Mouse (Mus musculus): ENCODE measurements around the gene Doc2a. TPM values are rescaled to one million over a fixed set of nuclear protein-coding genes. Genes with fewer than 3 reads are reported as not detected.

Doc2a gene
- polyA plus RNA-seq, 1 experiment from 2014 or later = 5.6 TPM

- Histone ChIP-seq H3K9ac (ENCODE audit: low read length) (no peak overlapping the region), H3K27me3 (ENCODE audit: control insufficient read depth, insufficient read depth, low read length) (peaks cover 11% of the 10 kb centered on the region), H3K4me2 (ENCODE audit: low read depth) (no peak overlapping the region), H3K4me1 (ENCODE audit: control insufficient read depth, insufficient read depth, low read length) (peaks cover 3% of the 10 kb centered on the region), H3K36me3 (ENCODE audit: control insufficient read depth, insufficient read depth, low read length) (peaks cover 14% of the 10 kb centered on the region), H3K27ac (ENCODE audit: low read depth, low read length) (no peak overlapping the region), H3K9me3 (ENCODE audit: control insufficient read depth, low read length) (no peaks in the 10 kb centered on the region), H3K4me3 (ENCODE audit: low read depth, low read length) (no peak overlapping the region)
- ATAC-seq (ENCODE audit: insufficient read depth, low FRiP score, low TSS enrichment) (no peak), DNase-seq (ENCODE audit: low spot score) (no peak)
- 88% methylated on average over 5 of the region's 5 CpGs for WGBS
Measured at GRCm38 (mm10) chr7:126853454-126853853, 6.2 kb downstream of the Doc2a start.

- Histone ChIP-seq H3K27ac (ENCODE audit: low read depth, low read length) (no peak overlapping the region), H3K36me3 (ENCODE audit: control insufficient read depth, insufficient read depth, low read length) (peaks cover 17% of the 10 kb centered on the region), H3K27me3 (ENCODE audit: control insufficient read depth, insufficient read depth, low read length) (no peaks in the 10 kb centered on the region), H3K4me3 (ENCODE audit: low read depth, low read length) (no peak overlapping the region), H3K4me1 (ENCODE audit: control insufficient read depth, insufficient read depth, low read length) (no peaks in the 10 kb centered on the region; the same call in 1 of the 2 replicates), H3K9ac (ENCODE audit: low read length) (no peak overlapping the region), H3K9me3 (ENCODE audit: control insufficient read depth, low read length) (no peaks in the 10 kb centered on the region), H3K4me2 (ENCODE audit: low read depth) (no peak overlapping the region)
- ATAC-seq (ENCODE audit: insufficient read depth, low FRiP score, low TSS enrichment) (no peak), DNase-seq (ENCODE audit: low spot score) (no peak)
- 85% methylated on average over 3 of the region's 3 CpGs for WGBS
Measured at GRCm38 (mm10) chr7:126855641-126856040, 8.4 kb downstream of the Doc2a start.

- peaks cover 15% of the 10 kb centered on the region for H3K36me3 ChIP-seq (ENCODE audit: control insufficient read depth, insufficient read depth, low read length)
- H3K4me1 ChIP-seq (ENCODE audit: control insufficient read depth, insufficient read depth, low read length) = peaks cover 4% of the 10 kb centered on the region; the same call in 1 of the 2 replicates
- no peak for DNase-seq (ENCODE audit: low spot score)
- H3K4me3 ChIP-seq (ENCODE audit: low read depth, low read length) = no peak overlapping the region
- no peaks in the 10 kb centered on the region for H3K9me3 ChIP-seq (ENCODE audit: control insufficient read depth, low read length)
- no peak overlapping the region for H3K4me2 ChIP-seq (ENCODE audit: low read depth)
- no peak for ATAC-seq (ENCODE audit: insufficient read depth, low FRiP score, low TSS enrichment)
- WGBS = 68% methylated on average over 9 of the region's 9 CpGs
- H3K9ac ChIP-seq (ENCODE audit: low read length) = no peak overlapping the region
- no peaks in the 10 kb centered on the region for H3K27me3 ChIP-seq (ENCODE audit: control insufficient read depth, insufficient read depth, low read length)
- H3K27ac ChIP-seq (ENCODE audit: low read depth, low read length) = no peak overlapping the region
Measured at GRCm38 (mm10) chr7:126856741-126857420, 9.7 kb downstream of the Doc2a start.

GRCm38 (mm10) chr7:126860987-126861386, 13.8 kb downstream of the Doc2a start:
- Histone ChIP-seq H3K27me3 (ENCODE audit: control insufficient read depth, insufficient read depth, low read length) (no peaks in the 10 kb centered on the region), H3K4me3 (ENCODE audit: low read depth, low read length) (peak overlapping the region; percentile 60), H3K4me2 (ENCODE audit: low read depth) (peak overlapping the region; percentile 85), H3K27ac (ENCODE audit: low read depth, low read length) (no peak overlapping the region), H3K4me1 (ENCODE audit: control insufficient read depth, insufficient read depth, low read length) (peaks cover 22% of the 10 kb centered on the region), H3K36me3 (ENCODE audit: control insufficient read depth, insufficient read depth, low read length) (peaks cover 8% of the 10 kb centered on the region), H3K9me3 (ENCODE audit: control insufficient read depth, low read length) (no peaks in the 10 kb centered on the region), H3K9ac (ENCODE audit: low read length) (peak overlapping the region; percentile 70)
- ATAC-seq (ENCODE audit: insufficient read depth, low FRiP score, low TSS enrichment) = no peak
- DNase-seq (ENCODE audit: low spot score) = no peak
- 68% methylated on average over 5 of the region's 5 CpGs for WGBS

- Histone ChIP-seq H3K9me3 (ENCODE audit: control insufficient read depth, low read length) (no peaks in the 10 kb centered on the region), H3K4me3 (ENCODE audit: low read depth, low read length) (peak within 1 kb of the TSS; percentile 60), H3K4me1 (ENCODE audit: control insufficient read depth, insufficient read depth, low read length) (peaks cover 22% of the 10 kb centered on the region), H3K9ac (ENCODE audit: low read length) (peak within 1 kb of the TSS; percentile 70), H3K27me3 (ENCODE audit: control insufficient read depth, insufficient read depth, low read length) (no peaks in the 10 kb centered on the region), H3K36me3 (ENCODE audit: control insufficient read depth, insufficient read depth, low read length) (peaks cover 13% of the 10 kb centered on the region), H3K4me2 (ENCODE audit: low read depth) (peak within 1 kb of the TSS; percentile 85), H3K27ac (ENCODE audit: low read depth, low read length) (peak within 1 kb of the TSS; percentile 78)
- DNase-seq (ENCODE audit: low spot score) = peak; percentile 96
- peak; percentile 81 for ATAC-seq (ENCODE audit: insufficient read depth, low FRiP score, low TSS enrichment)
- 2% methylated on average over 42 of the region's 42 CpGs for WGBS
Measured at GRCm38 (mm10) chr7:126861429-126862130, 14.4 kb downstream of the Doc2a start, which contains the start of gene Hirip3. Gene Hirip3, plus strand, starts transcription at chr7:126861972.

GRCm38 (mm10) chr7:126862147-126862784, 15.1 kb downstream of the Doc2a start, which contains the start of gene Ino80e:
Gene Ino80e, minus strand, starts transcription at chr7:126862377.
- H3K27me3 ChIP-seq (ENCODE audit: control insufficient read depth, insufficient read depth, low read length) = no peaks in the 10 kb centered on the region
- ATAC-seq (ENCODE audit: insufficient read depth, low FRiP score, low TSS enrichment) (peak; percentile 56), DNase-seq (ENCODE audit: low spot score) (peak; percentile 97)
- no peaks in the 10 kb centered on the region for H3K9me3 ChIP-seq (ENCODE audit: control insufficient read depth, low read length)
- H3K36me3 ChIP-seq (ENCODE audit: control insufficient read depth, insufficient read depth, low read length) = peaks cover 15% of the 10 kb centered on the region
- peaks cover 22% of the 10 kb centered on the region for H3K4me1 ChIP-seq (ENCODE audit: control insufficient read depth, insufficient read depth, low read length)
- peak within 1 kb of the TSS; percentile 60 for H3K4me3 ChIP-seq (ENCODE audit: low read depth, low read length)
- peak within 1 kb of the TSS; percentile 85 for H3K4me2 ChIP-seq (ENCODE audit: low read depth)
- under 1% methylated on average over 41 of the region's 41 CpGs for WGBS
- H3K27ac ChIP-seq (ENCODE audit: low read depth, low read length) = peak within 1 kb of the TSS; percentile 78
- peak within 1 kb of the TSS; percentile 70 for H3K9ac ChIP-seq (ENCODE audit: low read length)

GRCm38 (mm10) chr7:126863791-126864190, 16.6 kb downstream of the Doc2a start:
- no peaks in the 10 kb centered on the region for H3K9me3 ChIP-seq (ENCODE audit: control insufficient read depth, low read length)
- H3K36me3 ChIP-seq (ENCODE audit: control insufficient read depth, insufficient read depth, low read length) = peaks cover 18% of the 10 kb centered on the region
- peak overlapping the region; percentile 85 for H3K4me2 ChIP-seq (ENCODE audit: low read depth)
- H3K4me3 ChIP-seq (ENCODE audit: low read depth, low read length) = peak overlapping the region; percentile 60; the same call in 1 of the 2 replicates
- WGBS = 69% methylated on average over 6 of the region's 6 CpGs
- H3K9ac ChIP-seq (ENCODE audit: low read length) = peak overlapping the region; percentile 70
- no peak for DNase-seq (ENCODE audit: low spot score)
- 0 out of 2 replicates have a peak overlapping the region, but pooled peaks have one; percentile 14 for H3K27ac ChIP-seq (ENCODE audit: low read depth, low read length)
- ATAC-seq (ENCODE audit: insufficient read depth, low FRiP score, low TSS enrichment) = no peak
- peaks cover 22% of the 10 kb centered on the region for H3K4me1 ChIP-seq (ENCODE audit: control insufficient read depth, insufficient read depth, low read length)
- no peaks in the 10 kb centered on the region for H3K27me3 ChIP-seq (ENCODE audit: control insufficient read depth, insufficient read depth, low read length)

GRCm38 (mm10) chr7:126867534-126867933, 20.3 kb downstream of the Doc2a start:
- Histone ChIP-seq H3K27ac (ENCODE audit: low read depth, low read length) (no peak overlapping the region), H3K27me3 (ENCODE audit: control insufficient read depth, insufficient read depth, low read length) (no peaks in the 10 kb centered on the region), H3K4me2 (ENCODE audit: low read depth) (no peak overlapping the region), H3K9me3 (ENCODE audit: control insufficient read depth, low read length) (no peaks in the 10 kb centered on the region), H3K4me3 (ENCODE audit: low read depth, low read length) (no peak overlapping the region), H3K4me1 (ENCODE audit: control insufficient read depth, insufficient read depth, low read length) (peaks cover 17% of the 10 kb centered on the region), H3K9ac (ENCODE audit: low read length) (no peak overlapping the region), H3K36me3 (ENCODE audit: control insufficient read depth, insufficient read depth, low read length) (peaks cover 44% of the 10 kb centered on the region)
- no peak for ATAC-seq (ENCODE audit: insufficient read depth, low FRiP score, low TSS enrichment)
- DNase-seq (ENCODE audit: low spot score) = no peak
- WGBS = 88% methylated on average over 2 of the region's 2 CpGs
